Mouse (Mus musculus) lung, postnatal 36 days (tissue): ENCODE data around the gene Tnfsf13.

Experiments used
- DNase-seq: peaks from one replicate; pipeline ENCODE4 v3.0.0; 2022; ENCODE audit warnings: mixed read lengths

Gene Tnfsf13

DNA sequence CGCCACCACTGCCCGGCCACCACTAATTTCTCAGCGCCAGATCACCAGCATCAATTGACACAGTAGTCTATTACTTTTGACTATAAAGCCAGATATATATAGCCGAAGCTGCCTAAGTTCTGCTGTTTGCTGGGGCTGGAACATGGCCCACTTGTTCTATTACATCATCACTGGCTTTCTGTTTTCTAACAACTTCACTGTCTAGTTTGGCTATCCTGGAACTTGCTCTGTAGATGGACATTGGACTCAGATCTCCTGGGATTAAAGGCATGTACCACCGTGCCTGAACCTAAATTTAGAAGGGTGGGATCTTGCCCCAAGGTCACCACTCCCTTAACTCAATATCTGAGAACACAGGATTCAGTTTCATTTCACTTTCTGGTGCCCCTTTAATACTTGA is 39.7 kb downstream of the Tnfsf13 start:
- no peak for DNase-seq

DNA sequence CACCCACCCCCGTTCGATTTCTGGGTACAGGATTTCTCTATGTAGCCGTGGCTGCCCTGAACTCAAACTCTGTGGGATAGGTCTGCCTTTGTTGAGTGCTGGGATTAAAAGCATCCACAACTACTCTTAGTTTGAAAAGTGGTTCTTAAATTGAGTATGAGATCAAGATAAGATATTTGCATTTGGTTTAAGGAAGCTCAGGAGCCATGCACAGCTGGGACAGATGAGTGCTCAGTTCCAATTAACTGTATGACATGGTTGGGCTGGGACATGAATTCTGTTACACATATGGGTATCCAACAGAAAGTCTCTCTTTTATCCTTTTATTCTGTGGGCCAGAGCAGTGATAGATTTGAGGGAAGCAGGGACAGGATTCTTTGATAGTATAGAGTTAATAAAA is 50.1 kb downstream of the Tnfsf13 start:
- DNase-seq, result no peak

DNA sequence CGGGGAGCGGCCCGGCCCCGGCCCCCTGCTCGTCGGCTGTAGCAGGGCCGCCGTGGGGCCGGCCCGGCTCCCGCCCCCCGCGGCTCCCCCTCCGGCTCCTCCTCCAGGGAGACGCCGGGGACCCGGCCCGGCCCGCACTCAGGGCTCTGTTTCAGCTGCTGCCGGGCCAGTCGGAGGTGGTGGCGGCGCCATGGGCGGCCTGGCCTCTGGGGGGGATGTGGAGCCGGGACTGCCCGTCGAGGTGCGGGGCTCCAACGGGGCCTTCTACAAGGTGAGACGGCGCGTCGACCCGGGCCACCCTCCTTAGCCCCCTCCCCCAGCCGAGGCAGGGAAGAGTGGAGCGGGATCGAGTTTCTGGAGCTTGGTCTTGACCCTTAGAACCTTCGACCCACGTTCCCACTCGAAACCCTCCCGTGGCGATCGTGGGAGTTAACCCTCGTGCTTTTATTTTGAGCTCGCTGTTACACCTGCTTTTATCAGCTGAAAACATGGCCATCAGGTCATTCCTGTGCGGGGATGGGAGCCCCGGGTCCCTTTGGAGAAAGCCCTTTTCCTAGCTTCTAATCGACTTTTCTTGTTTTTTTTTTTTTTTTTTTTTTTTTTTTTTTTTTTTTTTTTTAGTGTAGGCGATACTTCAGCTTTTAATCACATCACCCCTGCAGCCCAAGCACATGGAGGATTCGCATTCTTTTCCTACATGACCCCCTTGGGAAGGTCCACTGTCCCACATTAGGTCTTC is 52.3 kb downstream of the Tnfsf13 start:
- peak; percentile 66 for DNase-seq
